Mouse (Mus musculus) forebrain, embryonic 10.5 days (tissue): ENCODE measurements around the gene Dnah17. TPM values are rescaled to one million over a fixed set of nuclear protein-coding genes. Genes with fewer than 3 reads are reported as not detected.
A peak's percentile ranks its signal among the peaks of the same experiment; 100 is the strongest.

Experiments
- DNase-seq: peaks from one replicate; pipeline ENCODE4 v3.0.0-alpha.2; 2017; ENCODE audit warnings: low spot score; ENCODE audit errors: extremely low spot score
- H3K27ac ChIP-seq: fragments of 300-500 bp; sonication (generic); 2 replicates; pipeline ENCODE4 v1.5.1; 2016; ENCODE audit warnings: mild to moderate bottlenecking
- H3K27me3 ChIP-seq: fragments of 300-500 bp; sonication (generic); 2 replicates; pipeline ENCODE4 v1.6.1; 2016; ENCODE audit warnings: mild to moderate bottlenecking; ENCODE audit not compliant: poor library complexity, severe bottlenecking
- H3K36me3 ChIP-seq: fragments of 300-500 bp; sonication (generic); replicated peaks from 2 replicates; pipeline ENCODE4 v1.6.1; 2016; ENCODE audit warnings: mild to moderate bottlenecking, moderate library complexity
- H3K4me1 ChIP-seq: fragments of 300-500 bp; sonication (generic); 2 replicates; pipeline ENCODE4 v1.6.1; 2016
- H3K4me3 ChIP-seq: fragments of 300-500 bp; sonication (generic); 2 replicates; pipeline ENCODE4 v1.5.1; 2016; ENCODE audit warnings: mild to moderate bottlenecking, moderate library complexity
- H3K9me3 ChIP-seq: fragments of 300-500 bp; sonication (generic); 2 replicates; pipeline ENCODE4 v1.6.1; 2016; ENCODE audit warnings: mild to moderate bottlenecking, moderate library complexity
- WGBS: fragments of 180-500 bp; shearing (Covaris S2); methylation state at CpG from one replicate; pipeline ENCODE4 v1.1.7; 2016; 5-methylcytosine and 5-hydroxymethylcytosine counted together
- polyA plus RNA-seq: library from polyadenylated mRNA; unstranded; fragments of >200 nt; fragmentation: Nextera tagmentation; extraction: Ambion mirVana; gene quantifications from 2 replicates; pipeline ENCODE4 v1.2.1, GENCODE M21; 2016

Dnah17 gene
- polyA plus RNA-seq, 1 experiment from 2014 or later: 0.27 TPM

- DNase-seq: no peak
- 87% methylated on average over 10 of the region's 10 CpGs for WGBS
- Histone ChIP-seq H3K27me3 (peaks cover 7% of the 10 kb centered on the region; the same call in 1 of the 2 replicates), H3K27ac (no peak overlapping the region), H3K4me3 (no peak overlapping the region), H3K36me3 (no peaks in the 10 kb centered on the region), H3K4me1 (peaks cover 24% of the 10 kb centered on the region), H3K9me3 (peaks cover 10% of the 10 kb centered on the region; the same call in 1 of the 2 replicates)
These were observed 10.5 kb upstream of the Dnah17 start for GRCm38 (mm10) chr11:118140771-118141565.

- Histone ChIP-seq H3K9me3 (peaks cover 10% of the 10 kb centered on the region; the same call in 1 of the 2 replicates), H3K4me1 (peaks cover 40% of the 10 kb centered on the region), H3K27me3 (peaks cover 7% of the 10 kb centered on the region; the same call in 1 of the 2 replicates), H3K36me3 (no peaks in the 10 kb centered on the region), H3K27ac (no peak overlapping the region), H3K4me3 (no peak overlapping the region)
- no peak for DNase-seq
- 97% methylated on average over 6 of the region's 6 CpGs for WGBS
These were observed 7.9 kb upstream of the Dnah17 start for GRCm38 (mm10) chr11:118138347-118138746.

GRCm38 (mm10) chr11:118136172-118136632, 5.8 kb upstream of the Dnah17 start:
- H3K4me1 ChIP-seq: peaks cover 33% of the 10 kb centered on the region
- WGBS: 44% methylated on average over 5 of the region's 5 CpGs

GRCm38 (mm10) chr11:118135271-118135670, 4.8 kb upstream of the Dnah17 start:
- H3K27ac ChIP-seq: no peak overlapping the region

More at GRCm38 (mm10) chr11:118136172-118136632, 5.8 kb upstream of the Dnah17 start:
- Histone ChIP-seq H3K27ac (no peak overlapping the region), H3K36me3 (no peaks in the 10 kb centered on the region), H3K9me3 (peaks cover 10% of the 10 kb centered on the region; the same call in 1 of the 2 replicates), H3K4me3 (no peak overlapping the region), H3K27me3 (peaks cover 7% of the 10 kb centered on the region; the same call in 1 of the 2 replicates)
- DNase-seq: no peak

GRCm38 (mm10) chr11:118133752-118134169, 3.3 kb upstream of the Dnah17 start:
- WGBS: 41% methylated on average over 4 of the region's 4 CpGs
- Histone ChIP-seq H3K9me3 (peaks cover 7% of the 10 kb centered on the region; the same call in 1 of the 2 replicates), H3K27me3 (no peaks in the 10 kb centered on the region), H3K4me3 (no peak overlapping the region), H3K27ac (peak overlapping the region; percentile 56), H3K4me1 (peaks cover 30% of the 10 kb centered on the region), H3K36me3 (no peaks in the 10 kb centered on the region)
- DNase-seq: no peak

More at GRCm38 (mm10) chr11:118135271-118135670, 4.8 kb upstream of the Dnah17 start:
- no peaks in the 10 kb centered on the region for H3K36me3 ChIP-seq
- H3K4me3 ChIP-seq: no peak overlapping the region
- peaks cover 30% of the 10 kb centered on the region for H3K4me1 ChIP-seq
- 87% methylated on average over 6 of the region's 6 CpGs for WGBS
- peaks cover 1% of the 10 kb centered on the region; the same call in 1 of the 2 replicates for H3K27me3 ChIP-seq
- DNase-seq: no peak
- peaks cover 10% of the 10 kb centered on the region; the same call in 1 of the 2 replicates for H3K9me3 ChIP-seq

GRCm38 (mm10) chr11:118133133-118133751, 2.8 kb upstream of the Dnah17 start:
- no peak for DNase-seq
- peaks cover 30% of the 10 kb centered on the region for H3K4me1 ChIP-seq
- 62% methylated on average over 9 of the region's 9 CpGs for WGBS
- H3K9me3 ChIP-seq: 0 out of 2 replicates have a peak, but pooled peaks cover 4% of the 10 kb centered on the region
- no peaks in the 10 kb centered on the region for H3K27me3 ChIP-seq
- H3K36me3 ChIP-seq: no peaks in the 10 kb centered on the region
- H3K27ac ChIP-seq: peak overlapping the region; percentile 56
- no peak overlapping the region for H3K4me3 ChIP-seq

GRCm38 (mm10) chr11:118132136-118132535, 1.7 kb upstream of the Dnah17 start:
- Histone ChIP-seq H3K4me1 (peaks cover 30% of the 10 kb centered on the region), H3K4me3 (no peak overlapping the region), H3K27me3 (no peaks in the 10 kb centered on the region), H3K36me3 (no peaks in the 10 kb centered on the region), H3K9me3 (no peaks in the 10 kb centered on the region), H3K27ac (no peak overlapping the region)
- DNase-seq: no peak
- 86% methylated on average over 8 of the region's 8 CpGs for WGBS

GRCm38 (mm10) chr11:118129812-118130211, 622 bp downstream of the Dnah17 start:
- peaks cover 19% of the 10 kb centered on the region for H3K4me1 ChIP-seq
- H3K27ac ChIP-seq: no peak overlapping the region
- H3K27me3 ChIP-seq: no peaks in the 10 kb centered on the region
- no peak for DNase-seq
- no peaks in the 10 kb centered on the region for H3K36me3 ChIP-seq
- H3K4me3 ChIP-seq: no peak overlapping the region
- WGBS: 86% methylated on average over 2 of the region's 2 CpGs
- no peaks in the 10 kb centered on the region for H3K9me3 ChIP-seq

- WGBS: 88% methylated on average over 11 of the region's 11 CpGs
- no peak for DNase-seq
- no peak overlapping the region for H3K27ac ChIP-seq
- H3K9me3 ChIP-seq: no peaks in the 10 kb centered on the region
- no peaks in the 10 kb centered on the region for H3K27me3 ChIP-seq
- no peaks in the 10 kb centered on the region for H3K36me3 ChIP-seq
- H3K4me1 ChIP-seq: peaks cover 5% of the 10 kb centered on the region; the same call in 1 of the 2 replicates
- no peak overlapping the region for H3K4me3 ChIP-seq
These were observed 8.8 kb downstream of the Dnah17 start for GRCm38 (mm10) chr11:118121592-118121991.

GRCm38 (mm10) chr11:118118777-118119176, 11.7 kb downstream of the Dnah17 start:
- H3K4me3 ChIP-seq: no peak overlapping the region
- H3K4me1 ChIP-seq: peaks cover 11% of the 10 kb centered on the region; the same call in 1 of the 2 replicates
- no peak for DNase-seq
- H3K36me3 ChIP-seq: no peaks in the 10 kb centered on the region
- H3K9me3 ChIP-seq: no peaks in the 10 kb centered on the region
- WGBS: 90% methylated on average over 8 of the region's 8 CpGs
- H3K27me3 ChIP-seq: no peaks in the 10 kb centered on the region
- H3K27ac ChIP-seq: no peak overlapping the region

- Histone ChIP-seq H3K27ac (no peak overlapping the region), H3K4me3 (no peak overlapping the region), H3K4me1 (0 out of 2 replicates have a peak, but pooled peaks cover 7% of the 10 kb centered on the region), H3K27me3 (no peaks in the 10 kb centered on the region), H3K9me3 (no peaks in the 10 kb centered on the region), H3K36me3 (no peaks in the 10 kb centered on the region)
- DNase-seq: no peak
- WGBS: 67% methylated on average over 8 of the region's 8 CpGs
These were observed 15.8 kb downstream of the Dnah17 start for GRCm38 (mm10) chr11:118114581-118115110.

- H3K27ac ChIP-seq: no peak overlapping the region
- DNase-seq: no peak
- WGBS: 88% methylated on average over 14 of the region's 14 CpGs
- no peaks in the 10 kb centered on the region for H3K9me3 ChIP-seq
- H3K4me1 ChIP-seq: 0 out of 2 replicates have a peak, but pooled peaks cover 10% of the 10 kb centered on the region
- H3K36me3 ChIP-seq: no peaks in the 10 kb centered on the region
- no peaks in the 10 kb centered on the region for H3K27me3 ChIP-seq
- H3K4me3 ChIP-seq: no peak overlapping the region
These were observed 16.8 kb downstream of the Dnah17 start for GRCm38 (mm10) chr11:118113516-118114205.
